ENCODE assay signal across 7 mouse cellular contexts in genomic region chr1:105990911-105991761, GRCm38 (mm10). TPM values are rescaled to one million over a fixed set of nuclear protein-coding genes. Genes with fewer than 3 reads are reported as not detected.
DNase-seq lines count a peak whose midpoint lies in the region; ATAC-seq lines count a peak whose summit lies in the region.

No protein-coding gene starts in this region.

- DNase-seq in adrenal gland, adult 18-20 months (ENCODE audit: low spot score in 2 of 2): peak; percentile 69 to 70
- peak; percentile 71 for DNase-seq in gastrocnemius, postnatal 10 days
- peak; percentile 57 to 68 for DNase-seq in left cerebral cortex, postnatal 25 days (ENCODE audit: low spot score in 2 of 2)
- DNase-seq in right cerebral cortex, postnatal 25 days: peak; percentile 77

- peak; percentile 22 for ATAC-seq in common myeloid progenitor, adult 5-6 weeks (replicated peaks; ENCODE audit: low read depth, poor library complexity, severe bottlenecking)
- peak; percentile 15 for ATAC-seq in inflammation-experienced regulatory T-cells, adult 6 months
- ATAC-seq in megakaryocyte-erythroid progenitor cell, adult 5-6 weeks (replicated peaks; ENCODE audit: low FRiP score, low TSS enrichment, poor library complexity, severe bottlenecking): peak; percentile 6

- intact Hi-C loops in left cerebral cortex, postnatal 25 days (cut with DNase I): loop anchor here (2.0 to 5.0 kb wide), 5 partner anchors 46 to 721 kb away; partner anchors contain the start of genes Bcl2, Pign and Relch

RNA-seq across cellular contexts. Expression of gene Zcchc2, which starts 0.9 kb away (rescaled TPM):
- 10 to 100 TPM; 19.4 to 20.3 TPM for total RNA-seq in adrenal gland, adult 18-20 months (2021)
- 19.6 and 22.2 TPM in 2 replicates for total RNA-seq in common myeloid progenitor, adult 5-6 weeks (2017)
- 1 to 10 TPM; 6.6 to 8.4 TPM for total RNA-seq in gastrocnemius, postnatal 10 days (2021)
- 1 to 10 TPM; 5.6 to 9.4 (median 6.8) TPM for polyA plus RNA-seq in inflammation-experienced regulatory T-cells, adult 6 months (2017; shearing (Covaris generic))
- 10 to 100 TPM; 22.1 to 27.1 TPM for total RNA-seq in left cerebral cortex, postnatal 25 days (2021)
- 16.8 and 18.3 TPM in 2 replicates for total RNA-seq in megakaryocyte-erythroid progenitor cell, adult 5-6 weeks (2014; fragmentation: Nextera tagmentation)
- total RNA-seq in megakaryocyte-erythroid progenitor cell, adult 5-6 weeks (2017): 14.2 and 15.4 TPM in 2 replicates

Comparison
In these comparisons a context has a peak if more than half of its experiments do, and no peak if none do; other contexts are left out.
1. Peak in every context shown above with its lines: DNase-seq and ATAC-seq.